Mouse (Mus musculus) limb, embryonic 12.5 days (tissue): ENCODE data around the gene Fbxo6. TPM values are rescaled to one million over a fixed set of nuclear protein-coding genes. Genes with fewer than 3 reads are reported as not detected.
"Not testable (repeated sequence)": the region's sequence is repeated elsewhere in the genome, so short reads cannot be mapped to it uniquely, and the experiment has no call there.

ENCODE experiments used
- ATAC-seq: fragments of 200-750 bp; cut with Nextera tagmentation; 2 replicates; pipeline ENCODE4 v1.8.0; 2017; ENCODE audit warnings: low read depth, moderate TSS enrichment; ENCODE audit not compliant: insufficient number of reproducible peaks, insufficient read depth, low FRiP score, low TSS enrichment
- H3K27ac ChIP-seq: fragments of 300-500 bp; sonication (generic); 2 replicates; pipeline ENCODE4 v1.5.1; 2016; ENCODE audit warnings: mild to moderate bottlenecking, moderate library complexity
- H3K27me3 ChIP-seq: fragments of 300-500 bp; sonication (generic); 2 replicates; pipeline ENCODE4 v1.6.1; 2016; ENCODE audit warnings: mild to moderate bottlenecking, moderate library complexity
- H3K36me3 ChIP-seq: fragments of 300-500 bp; sonication (generic); 2 replicates; pipeline ENCODE4 v1.6.1; 2016; ENCODE audit warnings: mild to moderate bottlenecking, moderate library complexity
- H3K4me1 ChIP-seq: fragments of 300-500 bp; sonication (generic); replicated peaks from 2 replicates; pipeline ENCODE4 v1.6.1; 2016
- H3K4me2 ChIP-seq: fragments of 300-500 bp; sonication (generic); 2 replicates; pipeline ENCODE4 v1.6.1; 2016; ENCODE audit warnings: mild to moderate bottlenecking, moderate library complexity
- H3K4me3 ChIP-seq: fragments of 300-500 bp; sonication (generic); replicated peaks from 2 replicates; pipeline ENCODE4 v1.5.1; 2016; ENCODE audit warnings: mild to moderate bottlenecking
- H3K9ac ChIP-seq: fragments of 300-500 bp; sonication (generic); replicated peaks from 2 replicates; pipeline ENCODE4 v1.6.1; 2016; ENCODE audit warnings: mild to moderate bottlenecking, moderate library complexity
- H3K9me3 ChIP-seq: fragments of 300-500 bp; sonication (generic); 2 replicates; pipeline ENCODE4 v1.6.1; 2016; ENCODE audit warnings: mild to moderate bottlenecking, moderate library complexity
- WGBS: fragments of 180-500 bp; shearing (Covaris S2); methylation state at CpG from one replicate; pipeline ENCODE4 v1.1.7; 2016; 5-methylcytosine and 5-hydroxymethylcytosine counted together
- polyA plus RNA-seq: library from polyadenylated mRNA; unstranded; fragments of >200 nt; fragmentation: Nextera tagmentation; extraction: Ambion mirVana; gene quantifications from 2 replicates; pipeline ENCODE4 v1.2.1, GENCODE M21; 2016

Fbxo6 gene
- 11.8 and 11.9 TPM in 2 replicates for polyA plus RNA-seq

DNA sequence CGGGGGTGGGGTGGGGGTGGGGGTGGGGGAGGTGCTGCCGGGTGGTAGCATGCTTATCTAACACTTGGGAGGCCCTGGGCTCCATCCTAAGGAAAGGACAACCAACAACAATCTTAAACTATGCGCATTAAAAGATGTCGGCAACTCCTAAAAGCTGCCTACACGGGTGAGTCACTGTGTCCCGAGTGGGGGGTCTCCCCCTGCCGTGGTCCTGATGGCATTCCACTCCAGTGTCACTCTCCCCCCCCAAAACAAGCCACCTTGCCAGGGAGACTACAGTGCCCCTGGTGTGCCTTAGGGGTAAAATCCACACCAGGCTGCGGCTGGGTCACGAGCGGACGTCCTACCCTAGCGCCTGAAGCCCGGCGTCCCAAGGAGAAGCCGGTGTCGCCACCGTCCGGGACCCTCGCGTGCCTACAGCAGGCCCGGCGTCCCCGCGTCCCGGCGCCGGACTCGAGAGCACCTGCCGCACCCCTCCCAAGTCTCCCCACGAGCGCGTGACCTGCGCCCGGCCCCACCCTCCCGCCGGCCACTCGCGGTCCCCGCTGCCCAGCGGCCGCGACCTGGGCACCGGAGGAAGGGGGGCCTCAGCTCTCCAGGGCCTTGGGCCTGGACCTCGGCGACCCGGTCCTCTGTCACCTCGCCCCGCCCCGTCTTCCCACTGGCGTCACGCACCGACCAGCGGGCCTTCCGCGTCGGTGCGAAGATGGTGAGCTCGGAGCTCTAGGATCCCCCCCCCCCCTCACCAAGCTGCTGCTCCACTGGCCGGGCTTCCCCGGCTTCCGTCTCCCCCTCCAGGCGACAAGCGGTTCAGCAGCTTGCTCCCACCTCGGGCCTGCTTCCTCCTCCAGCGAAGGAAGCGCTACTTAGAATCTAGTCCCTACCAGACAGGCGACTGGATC lies at the start of gene Fbxo6:
Fbxo6 (minus strand) TSS at position 874 of the 902 bp plus-strand sequence.
- Histone ChIP-seq H3K27me3 (no peaks in the 10 kb centered on the region), H3K27ac (peak within 1 kb of the TSS; percentile 73), H3K36me3 (peaks cover 51% of the 10 kb centered on the region), H3K4me3 (peak within 1 kb of the TSS; percentile 66), H3K4me1 (peaks cover 21% of the 10 kb centered on the region), H3K4me2 (peak within 1 kb of the TSS; percentile 97), H3K9ac (peak within 1 kb of the TSS; percentile 68), H3K9me3 (no peaks in the 10 kb centered on the region)
- peak; percentile 75 for ATAC-seq
- WGBS: 2% methylated on average over 65 of the region's 67 CpGs

DNA sequence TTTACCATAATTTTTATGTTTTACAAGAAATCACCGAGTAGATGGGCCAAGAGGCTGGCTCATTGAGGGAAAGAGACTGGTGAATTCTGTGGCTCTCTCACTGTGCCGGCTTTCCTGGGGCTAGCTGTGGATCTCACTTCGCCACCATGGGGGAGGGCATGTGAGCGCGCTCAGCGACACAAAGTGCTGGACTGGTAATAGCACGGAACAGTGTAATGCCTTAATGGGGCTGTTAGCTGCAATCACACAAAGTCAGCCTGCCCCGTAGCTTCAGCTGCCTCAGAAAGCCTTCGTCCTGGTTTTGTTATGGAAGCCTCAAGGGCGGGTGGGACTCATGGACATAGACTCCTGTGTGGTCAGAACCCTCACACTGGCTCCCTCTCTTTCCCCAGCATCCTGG lies 46.8 kb upstream of the Fbxo6 start:
- Histone ChIP-seq H3K4me1 (no peaks in the 10 kb centered on the region), H3K9ac (no peak overlapping the region), H3K4me2 (no peak overlapping the region), H3K27ac (no peak overlapping the region), H3K27me3 (peaks cover 42% of the 10 kb centered on the region), H3K4me3 (no peak overlapping the region), H3K36me3 (no peaks in the 10 kb centered on the region), H3K9me3 (no peaks in the 10 kb centered on the region)
- 38% methylated on average over 10 of the region's 10 CpGs for WGBS
- ATAC-seq: no peak

DNA sequence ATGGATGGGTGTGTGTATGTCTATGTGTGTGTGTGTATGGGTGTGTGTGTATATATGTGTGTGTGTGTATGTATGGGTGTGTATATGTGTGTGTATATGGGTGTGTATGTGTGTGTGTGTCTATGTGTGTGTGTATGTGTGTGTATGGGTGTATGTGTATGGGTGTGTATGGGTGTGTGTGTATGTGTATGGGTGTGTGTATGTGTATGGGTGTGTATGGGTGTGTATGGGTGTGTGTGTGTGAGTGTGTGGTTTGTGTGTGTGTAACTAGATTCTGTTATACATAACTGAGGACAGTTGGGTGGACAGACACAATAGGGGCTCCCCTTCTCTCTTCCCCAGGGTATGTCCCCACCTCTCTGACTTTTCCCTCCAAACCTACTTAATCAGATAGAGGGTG lies 42.5 kb upstream of the Fbxo6 start:
- H3K27me3 ChIP-seq: peaks cover 35% of the 10 kb centered on the region

DNA sequence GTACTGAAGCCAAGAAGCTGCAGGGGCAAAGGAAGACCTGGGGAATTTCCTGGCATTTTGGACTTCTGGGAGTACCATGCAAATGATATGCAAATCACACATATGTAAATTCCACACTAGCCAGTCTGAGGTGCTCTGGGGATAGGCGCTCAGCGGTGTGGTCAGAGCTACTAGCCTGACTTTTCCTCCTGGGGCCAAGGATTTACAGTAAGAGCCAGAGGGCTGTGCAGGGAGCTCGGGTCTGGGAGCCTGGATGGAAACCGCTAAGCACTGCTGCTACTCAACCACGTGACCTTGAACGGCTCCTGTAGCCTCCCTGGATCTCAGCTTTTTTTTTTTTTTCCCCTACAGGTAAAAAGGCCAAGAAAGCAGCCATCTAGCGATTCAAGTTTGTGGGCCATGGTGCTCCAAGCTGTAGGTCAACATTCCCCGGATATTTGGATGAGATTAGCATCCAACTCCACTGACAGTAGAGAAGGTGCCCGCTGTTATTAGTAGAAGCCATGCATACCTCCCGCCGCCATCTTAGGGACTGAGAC lies 40.8 kb upstream of the Fbxo6 start:
- Histone ChIP-seq H3K4me3 (no peak overlapping the region), H3K27ac (no peak overlapping the region), H3K9ac (no peak overlapping the region), H3K9me3 (no peaks in the 10 kb centered on the region), H3K4me2 (0 out of 2 replicates have a peak overlapping the region, but pooled peaks have one; percentile 7), H3K36me3 (no peaks in the 10 kb centered on the region), H3K27me3 (peaks cover 23% of the 10 kb centered on the region; the same call in 1 of the 2 replicates), H3K4me1 (peaks cover 5% of the 10 kb centered on the region)
- ATAC-seq: no peak
- WGBS: 32% methylated on average over 11 of the region's 11 CpGs

More for the DNA sequence above, 42.5 kb upstream of the Fbxo6 start:
- no peak overlapping the region for H3K9ac ChIP-seq
- no peak overlapping the region for H3K4me3 ChIP-seq
- no peak overlapping the region for H3K4me2 ChIP-seq
- H3K27ac ChIP-seq: no peak overlapping the region
- H3K9me3 ChIP-seq: no peaks in the 10 kb centered on the region
- no peak for ATAC-seq
- peaks cover 5% of the 10 kb centered on the region for H3K4me1 ChIP-seq
- no peaks in the 10 kb centered on the region for H3K36me3 ChIP-seq

DNA sequence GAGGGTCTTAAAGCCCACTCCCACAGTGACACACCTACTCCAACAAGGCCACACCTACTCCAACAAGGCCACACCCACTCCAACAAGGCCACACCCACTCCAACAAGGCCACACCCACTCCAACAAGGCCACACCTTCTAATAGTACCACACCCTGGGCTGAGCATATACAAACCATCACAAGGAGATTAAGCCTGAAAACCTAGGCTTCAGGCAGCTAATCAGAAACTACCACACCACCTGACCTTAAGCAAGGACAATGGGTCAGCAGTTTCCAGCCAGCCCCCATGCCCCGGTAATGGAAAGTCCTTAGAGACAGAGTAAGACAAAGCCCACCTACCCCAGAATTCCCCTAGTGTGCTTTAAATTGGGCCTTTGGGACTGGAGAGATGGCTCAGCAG lies 36.8 kb upstream of the Fbxo6 start:
- 87% methylated on average over 1 of the region's 1 CpGs for WGBS
- H3K4me1 ChIP-seq: peaks cover 19% of the 10 kb centered on the region

DNA sequence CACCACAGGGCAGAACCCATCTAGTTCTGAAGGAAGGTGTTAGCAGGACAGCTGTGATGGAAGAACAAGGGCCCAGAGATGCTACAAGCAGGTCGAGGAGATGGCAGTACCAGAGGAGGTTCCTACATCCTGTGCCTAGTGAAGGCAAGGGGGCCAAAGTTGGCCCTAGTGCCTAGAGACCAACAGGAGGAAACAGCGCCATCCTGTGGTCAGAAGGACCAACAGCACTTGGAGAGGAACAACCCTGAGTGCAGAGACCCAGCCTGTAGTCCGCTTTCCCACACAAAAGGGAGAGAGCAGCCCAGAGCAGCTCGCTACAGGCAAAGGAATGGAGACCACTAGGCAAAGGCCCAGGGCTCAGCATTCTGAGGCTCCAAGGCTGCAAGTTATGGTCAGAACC lies 33.9 kb upstream of the Fbxo6 start:
- no peak for ATAC-seq
- WGBS: 67% methylated on average over 4 of the region's 4 CpGs
- Histone ChIP-seq H3K9ac (no peak overlapping the region), H3K4me3 (no peak overlapping the region), H3K27ac (no peak overlapping the region), H3K9me3 (no peaks in the 10 kb centered on the region), H3K36me3 (no peaks in the 10 kb centered on the region), H3K4me2 (no peak overlapping the region), H3K4me1 (peaks cover 19% of the 10 kb centered on the region), H3K27me3 (peaks cover 17% of the 10 kb centered on the region; the same call in 1 of the 2 replicates)

More for the DNA sequence above, 36.8 kb upstream of the Fbxo6 start:
- not testable (repeated sequence) for H3K36me3 ChIP-seq, ATAC-seq, H3K9me3 ChIP-seq, H3K4me2 ChIP-seq, H3K9ac ChIP-seq, H3K4me3 ChIP-seq, H3K27ac ChIP-seq
- peaks cover 27% of the 10 kb centered on the region; the same call in 1 of the 2 replicates for H3K27me3 ChIP-seq

DNA sequence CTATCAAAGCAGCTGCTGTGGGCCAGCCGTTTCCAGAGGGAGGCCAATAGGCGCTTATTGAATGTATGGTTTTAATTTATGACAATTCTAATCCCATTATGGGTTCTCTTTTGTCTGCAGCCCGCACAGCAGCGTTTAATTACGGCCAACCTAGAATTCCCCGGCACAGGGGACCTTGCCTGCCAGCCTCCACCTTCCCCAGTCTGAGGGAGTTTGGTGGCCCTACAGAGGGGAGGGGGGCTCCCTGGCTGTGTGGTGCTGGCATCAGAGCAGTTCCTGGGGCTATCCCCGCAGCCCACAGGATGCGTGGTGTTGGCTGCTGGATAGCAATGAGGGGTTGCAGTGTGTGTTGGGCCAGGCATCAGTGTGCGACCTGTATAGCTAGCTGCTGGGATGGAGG lies 32.6 kb upstream of the Fbxo6 start:
- H3K4me3 ChIP-seq: no peak overlapping the region
- peaks cover 19% of the 10 kb centered on the region for H3K4me1 ChIP-seq
- H3K4me2 ChIP-seq: no peak overlapping the region
- no peak overlapping the region for H3K9ac ChIP-seq
- no peaks in the 10 kb centered on the region for H3K9me3 ChIP-seq
- ATAC-seq: 0 out of 2 replicates have a peak, but pooled peaks have one; percentile 39
- H3K36me3 ChIP-seq: no peaks in the 10 kb centered on the region
- 0 out of 2 replicates have a peak overlapping the region, but pooled peaks have one; percentile 29 for H3K27ac ChIP-seq
- peaks cover 18% of the 10 kb centered on the region; the same call in 1 of the 2 replicates for H3K27me3 ChIP-seq
- 19% methylated on average over 9 of the region's 9 CpGs for WGBS

DNA sequence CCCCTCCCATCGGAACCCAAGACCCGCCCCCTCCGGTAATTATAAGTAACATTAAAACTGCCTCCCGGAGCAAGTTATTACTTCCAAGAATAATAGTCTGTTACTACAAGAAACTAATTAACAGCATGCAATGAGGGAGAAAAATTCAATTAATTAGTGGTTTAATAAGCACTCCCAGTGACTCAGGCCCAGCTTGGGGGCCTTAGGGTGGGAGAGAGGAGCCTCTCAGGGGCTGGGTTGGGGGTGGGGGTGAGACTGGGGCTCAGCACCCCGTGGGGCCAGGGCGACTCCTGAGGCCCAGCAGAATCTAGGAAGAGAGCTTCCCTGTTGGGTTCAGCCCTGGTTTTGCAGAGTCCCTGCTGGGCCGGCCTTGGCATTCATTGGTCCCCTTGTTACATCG lies 30.4 kb upstream of the Fbxo6 start:
- H3K4me3 ChIP-seq: no peak overlapping the region
- H3K4me1 ChIP-seq: peaks cover 19% of the 10 kb centered on the region
- H3K27ac ChIP-seq: no peak overlapping the region
- ATAC-seq: no peak
- H3K27me3 ChIP-seq: peaks cover 36% of the 10 kb centered on the region
- H3K36me3 ChIP-seq: no peaks in the 10 kb centered on the region
- H3K4me2 ChIP-seq: no peak overlapping the region
- H3K9ac ChIP-seq: no peak overlapping the region
- no peaks in the 10 kb centered on the region for H3K9me3 ChIP-seq
- 30% methylated on average over 8 of the region's 8 CpGs for WGBS

DNA sequence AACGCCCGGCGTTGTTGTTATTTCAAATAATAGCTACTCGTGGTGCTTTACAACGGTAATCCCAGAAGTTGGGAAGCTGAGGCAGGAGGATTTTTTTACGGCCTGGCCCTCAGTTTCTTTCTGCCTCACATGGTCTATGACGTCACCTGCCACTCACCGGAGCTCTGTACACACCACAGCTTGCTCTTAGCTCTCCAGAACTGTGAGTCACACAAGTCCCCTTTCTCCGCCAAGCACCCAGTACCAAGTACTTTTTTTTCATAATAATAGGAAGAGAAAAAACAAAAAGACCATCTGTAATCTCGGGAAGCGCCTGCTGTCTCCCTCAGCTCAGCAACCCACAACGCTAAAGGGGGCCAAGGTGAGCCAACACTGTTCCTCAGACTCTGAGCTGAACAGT lies 29.5 kb upstream of the Fbxo6 start:
- H3K9ac ChIP-seq: no peak overlapping the region
- peaks cover 19% of the 10 kb centered on the region for H3K4me1 ChIP-seq
- no peak overlapping the region for H3K27ac ChIP-seq
- 89% methylated on average over 12 of the region's 12 CpGs for WGBS
- H3K36me3 ChIP-seq: no peaks in the 10 kb centered on the region
- ATAC-seq: no peak
- H3K9me3 ChIP-seq: no peaks in the 10 kb centered on the region
- peaks cover 39% of the 10 kb centered on the region for H3K27me3 ChIP-seq
- H3K4me3 ChIP-seq: no peak overlapping the region
- H3K4me2 ChIP-seq: no peak overlapping the region

DNA sequence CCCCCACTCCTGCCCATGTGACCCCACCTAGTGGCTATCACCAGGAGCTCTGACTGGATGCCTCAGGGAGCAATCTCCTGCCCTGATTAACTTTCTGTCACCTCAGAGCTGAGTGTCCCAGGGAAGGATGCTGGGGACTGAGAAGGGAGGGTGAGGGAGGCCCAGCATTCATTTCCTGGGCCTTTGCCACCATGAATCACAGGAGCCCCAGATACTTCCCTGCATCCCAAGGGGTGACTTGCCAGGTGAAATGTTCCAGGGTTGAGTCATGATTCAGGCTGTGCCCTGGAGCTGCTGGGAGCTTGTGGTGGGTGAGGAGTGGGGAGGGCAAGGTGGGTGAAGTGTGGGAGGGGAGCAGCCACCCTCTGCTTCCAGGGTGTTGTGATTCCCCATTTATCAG lies 25.8 kb upstream of the Fbxo6 start:
- Histone ChIP-seq H3K4me1 (peaks cover 11% of the 10 kb centered on the region), H3K9ac (no peak overlapping the region), H3K36me3 (no peaks in the 10 kb centered on the region), H3K4me3 (no peak overlapping the region), H3K4me2 (no peak overlapping the region), H3K27me3 (peaks cover 67% of the 10 kb centered on the region), H3K9me3 (no peaks in the 10 kb centered on the region), H3K27ac (no peak overlapping the region)
- no peak for ATAC-seq

DNA sequence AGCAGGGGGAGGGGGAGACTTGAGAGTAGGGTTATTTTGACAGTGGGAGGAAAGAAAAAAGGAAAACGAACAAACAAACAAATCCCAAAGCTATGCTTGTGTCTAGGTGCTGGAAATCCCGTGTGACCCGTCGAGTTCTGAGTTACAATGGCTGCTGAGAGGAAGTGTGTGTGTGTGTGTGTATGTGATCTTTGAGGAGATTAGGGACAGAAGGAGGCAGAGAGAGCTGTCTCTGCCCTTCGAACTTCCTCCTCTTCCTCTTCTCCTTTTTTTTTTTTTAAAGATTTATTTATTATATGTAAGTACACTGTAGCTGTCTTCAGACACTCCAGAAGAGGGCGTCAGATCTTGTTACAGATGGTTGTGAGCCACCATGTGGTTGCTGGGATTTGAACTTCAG lies 24.7 kb upstream of the Fbxo6 start:
- not testable (repeated sequence) for H3K4me3 ChIP-seq, ATAC-seq, H3K27ac ChIP-seq, H3K4me2 ChIP-seq, H3K9me3 ChIP-seq, H3K9ac ChIP-seq, H3K36me3 ChIP-seq, H3K4me1 ChIP-seq
- 76% methylated on average over 5 of the region's 6 CpGs for WGBS
- H3K27me3 ChIP-seq: peaks cover 78% of the 10 kb centered on the region
